Mouse (Mus musculus) stomach, postnatal 0 days (tissue): ENCODE measurements around the gene Gm10974.

Experiments used
- CTCF ChIP-seq: IDR thresholded peaks from 2 replicates; pipeline ENCODE4 v1.5.1; 2016; ENCODE audit warnings: antibody characterized with exemption, low read depth, mild to moderate bottlenecking, moderate library complexity
- EP300 ChIP-seq: optimal IDR thresholded peaks from 2 replicates; pipeline ENCODE3; 2016; ENCODE audit warnings: antibody characterized with exemption

- no peak for TF ChIP-seq CTCF
- TF ChIP-seq EP300: no peak
Measured at GRCm38 (mm10) chr7:66384891-66385290, 19.2 kb downstream of the Gm10974 start.
